Mouse (Mus musculus): ENCODE measurements around the gene Plg.

The Plg gene

DNA sequence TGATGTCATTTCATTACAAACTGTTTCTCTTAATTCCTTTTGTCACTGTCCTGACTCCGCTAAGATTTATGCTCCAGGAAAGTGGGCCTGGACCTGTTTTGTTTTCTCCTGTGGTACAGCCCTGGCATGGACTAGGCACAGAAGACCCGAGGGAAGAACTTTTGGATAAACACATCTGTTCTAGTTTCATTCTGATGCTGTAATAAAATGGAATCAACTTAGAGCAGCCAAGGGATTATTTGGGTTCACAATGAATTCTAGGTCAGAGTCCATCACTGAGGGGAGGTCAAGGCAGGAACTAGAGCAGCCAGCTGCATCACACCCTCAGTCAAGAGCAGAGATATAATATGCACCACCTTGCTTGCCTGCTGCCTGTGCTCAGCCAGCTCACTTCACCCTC is 9.4 kb downstream of the Plg start:
- DNase-seq = no peak

DNA sequence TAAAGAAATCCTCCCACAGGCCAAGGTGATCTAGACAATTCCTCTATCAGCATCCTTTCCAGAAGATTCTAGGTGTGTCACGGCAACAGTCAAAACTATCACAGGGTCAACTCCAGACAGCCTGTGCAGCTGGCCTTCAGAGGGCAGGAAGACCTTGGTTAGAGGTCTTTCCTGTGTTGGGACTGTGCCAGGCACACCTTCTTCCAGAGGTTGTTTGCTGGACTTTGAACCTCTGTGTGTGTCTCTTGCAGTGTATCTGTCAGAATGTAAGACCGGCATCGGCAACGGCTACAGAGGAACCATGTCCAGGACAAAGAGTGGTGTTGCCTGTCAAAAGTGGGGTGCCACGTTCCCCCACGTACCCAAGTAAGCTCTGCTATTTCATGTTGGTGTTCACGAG is 9.8 kb downstream of the Plg start:
- no peak for DNase-seq

DNA sequence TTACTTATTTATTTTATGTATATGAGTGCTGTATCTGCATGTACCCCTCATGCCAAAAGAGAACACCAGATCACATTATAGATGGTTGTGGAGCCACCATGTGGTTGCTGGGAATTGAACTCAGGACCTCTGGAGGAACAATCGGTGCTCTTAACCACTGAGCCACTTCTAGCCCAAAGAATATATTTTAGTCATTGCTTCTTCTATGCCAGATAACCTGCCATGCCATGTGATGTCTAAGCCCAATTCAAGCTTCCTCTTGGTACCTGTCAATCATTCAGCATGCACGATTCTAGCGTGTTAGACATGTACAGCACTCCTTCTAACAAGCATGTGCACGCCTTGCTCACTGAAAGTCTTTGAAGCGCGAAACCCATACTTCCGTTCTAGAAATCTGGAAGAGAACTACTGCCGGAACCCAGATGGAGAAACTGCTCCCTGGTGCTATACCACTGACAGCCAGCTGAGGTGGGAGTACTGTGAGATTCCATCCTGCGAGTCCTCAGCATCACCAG is 17.8 kb downstream of the Plg start:
- no peak for DNase-seq

DNA sequence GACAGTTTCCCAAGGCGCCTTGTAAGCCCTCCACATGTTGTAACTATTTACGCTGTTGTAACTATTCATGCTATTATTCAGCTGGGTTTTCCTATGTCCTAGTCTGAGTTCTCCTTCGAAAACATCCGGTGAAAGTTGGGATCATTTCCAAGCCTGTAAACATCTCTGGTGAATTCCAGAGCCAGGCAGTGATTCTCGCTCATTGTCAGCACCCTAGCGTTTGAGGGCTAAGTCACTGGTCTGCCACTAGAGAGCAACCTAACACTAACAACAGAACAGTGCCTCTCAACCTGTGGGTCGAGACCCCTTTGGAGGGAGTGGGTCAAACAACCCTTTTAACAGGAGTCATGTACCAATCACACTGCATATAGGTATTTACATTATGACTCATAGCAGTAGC is 25.0 kb downstream of the Plg start:
- no peak for DNase-seq

DNA sequence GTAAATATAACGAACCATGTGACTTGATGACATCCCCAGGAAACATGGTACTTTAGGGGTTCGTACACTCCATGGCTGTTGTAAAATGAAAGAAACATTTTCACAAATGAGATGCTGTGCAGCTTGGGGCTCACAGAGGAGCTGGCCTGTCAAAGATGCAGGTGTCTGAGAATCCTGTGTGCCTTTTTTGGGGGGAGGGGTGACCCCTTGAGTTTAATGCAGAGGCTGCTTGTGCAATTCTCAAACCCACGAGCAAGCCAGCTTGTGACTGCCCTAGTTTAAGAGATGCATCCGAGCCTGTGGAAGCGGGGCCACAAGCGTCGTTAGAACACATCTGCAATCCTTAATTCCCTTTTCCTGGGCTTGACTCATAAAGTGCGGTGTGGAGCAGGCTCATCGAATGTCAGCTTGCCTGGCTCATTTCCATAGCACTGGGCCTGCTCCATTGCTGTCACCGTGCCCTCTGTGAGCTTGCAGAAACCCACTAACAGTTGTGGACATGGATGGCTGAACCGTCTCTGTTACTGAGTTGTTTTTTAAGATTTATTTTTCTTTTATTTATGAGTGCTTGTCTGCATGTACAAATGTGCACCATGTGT is 31.0 kb downstream of the Plg start:
- DNase-seq = no peak

DNA sequence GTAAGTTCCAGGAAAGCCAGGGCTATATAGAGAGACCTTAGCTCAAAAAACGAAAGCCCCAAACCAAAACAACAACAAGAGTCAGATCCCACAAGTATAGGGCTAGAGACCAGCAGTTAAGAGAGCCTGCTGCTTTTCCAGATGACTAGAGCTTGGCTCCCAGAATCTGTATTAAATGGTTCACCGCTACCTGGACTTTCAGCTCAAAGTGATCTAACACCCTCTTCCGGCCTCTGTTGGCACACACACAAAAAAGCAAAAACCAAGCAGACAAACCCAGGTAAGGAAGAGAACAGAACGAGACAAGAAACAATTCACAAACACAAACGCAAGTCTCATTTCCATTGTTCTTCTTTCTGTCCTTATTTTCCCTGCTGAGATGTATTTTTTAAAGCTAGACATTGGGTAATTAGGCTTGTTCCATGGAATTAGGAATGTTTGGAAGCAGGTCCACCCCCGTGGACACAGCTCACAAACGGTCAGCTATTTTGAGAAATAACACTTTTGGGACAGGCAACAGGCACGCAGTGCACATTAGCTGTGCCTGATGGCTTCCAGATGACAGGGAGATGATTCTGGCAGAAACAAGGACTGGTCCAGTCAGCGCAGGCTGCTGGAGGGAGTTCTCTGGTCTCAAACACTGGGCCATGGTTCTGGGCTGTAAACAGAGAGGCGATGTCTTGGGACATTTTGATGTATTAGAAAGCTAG is 33.9 kb downstream of the Plg start:
- no peak for DNase-seq

DNA sequence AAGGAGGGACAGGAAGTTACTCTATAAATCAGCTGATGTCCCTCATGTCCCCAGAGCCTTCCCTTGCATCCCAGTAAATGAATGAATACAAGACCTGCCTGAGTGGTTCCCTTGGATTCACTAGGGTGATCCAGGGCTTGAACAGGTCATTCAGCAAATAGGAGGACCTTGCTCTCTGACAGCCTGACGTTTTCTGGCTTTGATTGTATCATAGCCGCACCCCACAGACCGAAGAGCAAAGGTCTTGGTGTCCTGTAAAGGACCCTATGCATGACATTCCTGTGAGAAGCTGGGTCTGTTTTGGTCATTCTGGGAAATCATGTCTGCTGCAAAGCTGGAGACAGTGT is 34.5 kb downstream of the Plg start:
- no peak for DNase-seq

DNA sequence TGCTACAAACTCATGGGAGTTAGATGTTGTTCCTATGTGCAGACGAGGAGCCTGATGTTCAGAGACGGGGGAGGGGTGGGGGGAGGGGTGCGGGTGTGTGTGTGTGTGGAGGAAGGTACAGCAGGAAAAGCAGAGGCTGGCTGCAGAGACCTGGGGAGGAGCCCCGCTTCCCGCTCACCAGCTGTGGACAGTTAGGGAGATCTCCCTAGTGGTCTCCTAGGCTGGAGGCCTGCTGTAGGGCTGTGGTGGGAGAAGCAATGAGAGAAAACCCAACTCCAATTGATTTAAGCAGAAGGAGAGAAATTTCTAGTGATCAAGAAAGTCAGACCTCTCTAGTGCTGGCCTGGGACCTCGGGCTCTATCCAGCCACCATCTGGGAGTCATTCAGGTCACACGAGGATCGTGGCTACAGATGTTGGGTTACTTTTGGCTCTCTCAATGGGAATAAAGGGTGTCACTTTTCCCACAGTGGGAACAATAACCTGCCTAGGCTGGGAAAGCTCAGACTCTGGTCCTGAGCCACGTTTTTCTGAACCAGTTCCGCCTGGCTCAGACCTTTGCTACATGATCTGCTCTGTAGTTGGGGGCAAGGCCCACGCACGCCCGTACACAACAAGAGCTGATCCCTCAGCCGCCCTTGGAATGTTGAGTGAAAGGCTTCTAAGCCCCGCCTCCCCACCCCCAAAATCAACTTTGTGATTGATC is 36.8 kb downstream of the Plg start:
- DNase-seq = no peak

DNA sequence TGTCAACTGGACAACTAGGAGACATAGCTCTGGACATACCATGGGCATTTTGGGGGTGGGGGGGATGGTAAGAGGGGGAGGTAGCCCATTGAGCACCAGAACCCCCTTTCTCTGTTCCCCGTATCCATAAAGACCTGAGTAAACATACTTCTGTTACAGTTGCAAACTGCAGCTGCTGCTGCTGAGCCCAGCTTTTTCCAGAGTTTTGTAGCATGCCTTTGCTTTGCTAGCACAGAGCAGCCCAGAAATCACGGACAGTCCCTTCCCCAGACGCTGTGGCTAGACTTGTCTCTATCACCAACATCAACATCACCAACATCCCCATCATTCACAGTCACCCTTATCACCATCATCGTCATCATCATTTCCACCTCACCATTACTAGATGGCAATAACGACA is 37.3 kb downstream of the Plg start:
- DNase-seq = no peak

DNA sequence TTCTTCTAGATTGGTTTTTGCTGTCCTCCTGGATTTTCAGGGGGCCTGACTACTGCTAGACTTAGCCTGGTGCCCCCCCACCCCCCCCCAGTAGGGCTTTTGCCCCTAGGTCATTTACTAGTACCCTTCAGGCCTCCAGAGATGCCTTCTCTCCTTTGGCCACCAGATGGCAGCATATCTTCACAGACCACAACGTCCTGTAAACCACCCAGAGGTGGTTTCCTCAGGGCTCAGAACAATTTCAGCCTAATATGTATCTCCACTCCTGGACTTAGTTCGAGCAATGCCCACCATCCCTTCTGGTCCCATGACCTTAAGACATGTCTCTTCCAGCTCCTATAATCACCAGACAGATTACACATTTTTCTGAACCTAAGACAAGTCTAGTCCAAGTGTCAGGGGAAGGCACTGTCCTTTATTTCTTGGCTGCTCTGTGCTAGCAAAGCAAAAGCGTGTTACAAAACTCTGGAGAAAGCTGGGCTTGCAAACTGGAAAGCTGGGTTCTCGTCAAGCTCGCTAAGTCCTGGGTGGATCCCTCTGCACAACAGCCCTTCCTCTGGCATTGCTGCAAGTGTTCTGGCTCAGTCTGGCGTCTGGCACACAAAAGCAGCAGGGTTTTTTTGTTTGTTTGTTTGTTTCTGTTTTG is 38.0 kb downstream of the Plg start:
- DNase-seq = peak; percentile 75 to 79

DNA sequence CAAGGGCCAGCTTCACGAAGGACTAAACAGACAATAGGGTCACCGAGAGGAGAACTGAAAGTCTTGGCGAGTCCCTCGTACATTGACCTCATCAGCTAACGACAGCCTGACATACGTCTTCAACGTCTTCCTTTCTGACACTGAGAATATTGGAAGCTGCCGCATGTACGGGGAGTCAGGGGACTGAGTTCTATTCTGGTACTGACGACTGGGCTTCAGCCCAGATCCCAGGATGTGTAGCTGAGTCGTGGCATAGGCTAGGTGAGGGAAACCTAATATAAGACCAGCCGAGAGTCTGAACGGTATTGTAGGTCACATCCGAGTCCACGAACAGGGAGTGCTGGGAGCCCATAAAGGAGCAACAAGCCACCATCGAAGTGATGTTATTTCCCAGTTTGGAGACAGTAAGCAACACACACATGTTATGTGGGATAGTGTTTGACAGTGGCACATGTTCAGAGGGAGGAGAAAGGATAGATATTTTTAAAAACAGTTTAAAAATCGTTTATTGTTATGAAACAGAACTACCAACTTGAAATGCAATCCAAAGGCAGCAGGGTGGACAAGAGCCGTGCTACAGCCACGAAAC is 41.2 kb downstream of the Plg start:
- no peak for DNase-seq

DNA sequence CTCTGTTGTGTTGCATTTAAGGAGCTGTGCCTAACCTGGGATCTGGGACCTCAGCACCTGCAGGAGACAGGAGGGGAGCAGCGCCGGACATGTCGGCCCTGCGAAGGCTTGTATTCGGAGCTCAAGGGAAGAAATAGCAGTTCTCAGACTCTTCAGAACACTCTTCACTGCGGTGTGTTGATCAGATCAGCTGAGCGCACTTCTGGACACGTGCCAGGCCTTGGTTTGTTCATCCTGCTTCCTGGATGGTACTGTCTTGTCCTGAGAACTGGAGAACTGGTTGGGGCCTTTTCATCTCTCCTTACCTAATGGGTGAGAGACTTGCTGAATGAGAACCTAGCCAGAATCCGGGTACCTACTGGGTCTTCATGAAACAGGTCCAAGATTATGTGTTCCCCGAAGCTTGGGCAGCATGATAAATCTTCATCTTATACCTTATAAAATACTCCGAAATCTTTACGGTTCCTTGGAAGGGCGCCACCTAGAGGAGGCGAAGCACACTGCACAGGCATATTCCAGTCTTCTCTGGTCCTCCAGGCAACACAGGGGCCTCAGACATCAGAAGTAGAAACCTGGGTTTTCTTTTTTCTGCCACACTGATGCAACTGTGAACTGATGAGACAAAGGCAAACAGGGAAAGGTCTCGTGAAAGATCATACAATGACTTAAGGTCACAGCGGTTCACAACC is 42.6 kb downstream of the Plg start:
- peak; percentile 28 to 38 for DNase-seq

DNA sequence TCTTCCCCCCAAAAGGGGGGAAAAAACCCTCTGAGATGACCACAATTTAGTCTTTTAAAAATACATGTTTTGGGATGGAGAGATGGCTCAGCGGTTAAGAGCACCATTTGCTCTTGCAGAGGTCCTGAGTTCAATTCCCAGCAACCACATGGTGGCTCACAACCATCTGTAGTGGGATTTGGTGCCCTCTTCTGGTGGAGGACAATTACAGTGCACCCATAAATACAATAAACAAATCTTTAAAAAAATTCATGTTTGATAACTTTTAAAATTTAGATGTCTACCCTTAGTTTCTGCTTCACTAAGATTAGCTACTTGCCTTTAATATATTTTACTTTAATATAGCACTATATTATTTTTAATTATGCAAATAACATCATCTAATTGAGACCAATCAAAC is 43.7 kb downstream of the Plg start:
- no peak for DNase-seq

DNA sequence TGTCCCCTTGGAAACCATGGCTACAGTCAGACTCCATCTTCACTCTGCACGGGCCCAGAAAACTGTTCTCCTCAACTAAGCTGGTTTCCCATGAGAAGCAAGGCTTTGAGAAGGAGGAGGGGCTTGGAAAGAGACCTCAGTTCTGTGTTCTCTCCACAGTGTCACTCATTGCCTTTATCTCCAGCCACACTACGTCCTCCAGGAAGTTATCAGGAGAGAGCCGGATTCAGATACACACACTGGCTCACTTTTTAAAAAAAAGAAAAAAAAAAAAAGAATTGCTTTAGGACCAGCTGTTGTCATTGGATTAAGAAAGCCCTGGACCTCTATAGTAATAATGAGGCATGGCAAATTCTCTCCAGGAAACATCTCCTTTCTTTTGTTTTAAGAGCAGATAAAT is 48.7 kb downstream of the Plg start:
- no peak for DNase-seq

DNA sequence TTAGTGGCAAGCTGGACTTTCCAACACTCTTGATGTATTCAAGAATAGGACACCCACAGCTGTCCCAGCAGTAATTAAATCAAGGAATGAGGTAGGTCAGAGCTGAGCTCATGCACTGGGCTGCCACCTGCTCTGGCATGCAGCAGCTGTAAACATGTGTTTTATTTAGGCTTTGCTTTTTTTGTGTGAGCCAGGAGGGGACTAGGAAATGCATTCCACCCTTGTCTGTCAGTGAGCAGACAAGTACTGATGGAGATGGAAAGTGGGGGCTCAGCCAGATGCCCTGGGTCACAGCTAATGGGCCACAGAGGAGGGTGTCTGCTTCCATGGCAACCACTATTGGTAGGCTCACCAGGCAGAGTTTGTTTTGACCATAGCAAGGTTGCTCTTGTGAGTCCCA is 50.0 kb downstream of the Plg start:
- DNase-seq = no peak

DNA sequence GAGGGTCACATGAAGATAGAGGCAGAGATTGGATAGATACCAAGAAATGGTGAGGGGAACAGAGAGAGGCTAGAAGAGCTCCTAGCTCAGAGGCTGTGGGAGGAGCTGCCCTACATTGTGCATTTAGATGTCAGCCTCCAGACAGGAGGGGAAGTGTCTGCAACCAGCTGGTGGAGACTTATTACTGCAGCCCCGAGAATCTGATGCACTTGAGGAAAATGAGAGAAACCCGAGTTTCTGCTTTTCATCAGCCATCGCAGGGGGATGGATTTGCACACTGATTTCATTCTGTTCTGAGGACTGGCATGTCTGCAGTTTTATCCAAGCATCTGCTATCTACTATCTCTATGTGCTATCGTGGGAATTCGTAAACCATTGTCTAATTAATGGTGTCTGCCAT is 53.3 kb downstream of the Plg start:
- no peak for DNase-seq

DNA sequence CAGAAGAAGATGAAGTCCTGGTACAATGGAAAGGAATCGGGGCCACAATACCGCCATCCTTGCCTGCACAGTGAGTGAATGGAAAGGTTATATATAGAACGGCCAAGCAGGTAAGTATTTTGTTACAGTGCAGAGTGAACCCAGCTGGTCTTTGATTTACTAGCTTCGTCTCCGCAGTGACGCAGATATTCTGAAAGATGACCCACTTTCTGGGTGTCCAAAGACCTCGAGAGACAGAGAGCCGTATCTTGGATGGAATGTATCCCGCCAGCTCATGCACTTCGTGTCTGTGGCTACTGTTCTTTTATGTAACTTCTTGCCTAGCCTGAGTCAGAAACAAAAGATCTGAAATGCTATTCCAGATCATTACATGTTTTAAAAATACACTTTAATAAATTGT is 59.4 kb downstream of the Plg start:
- no peak for DNase-seq

DNA sequence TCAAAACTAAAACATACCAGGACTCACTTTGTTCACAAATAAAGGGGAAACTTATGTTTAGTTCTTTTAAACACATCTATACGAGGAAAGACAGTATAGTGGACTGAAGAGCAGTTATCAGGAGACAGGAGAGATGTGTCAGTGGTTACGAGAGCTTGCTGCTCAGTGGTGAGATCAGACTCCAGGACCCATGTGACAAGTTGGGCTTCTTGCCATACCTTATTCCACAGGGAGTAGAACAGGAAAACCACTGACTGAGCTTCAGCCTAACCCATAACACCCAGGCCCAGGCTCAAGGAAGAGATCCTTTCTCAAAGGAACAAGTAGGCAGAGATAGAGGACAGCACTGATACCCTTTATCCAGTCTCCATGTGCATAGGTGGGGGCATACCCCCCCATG is 66.2 kb downstream of the Plg start:
- DNase-seq = no peak

DNA sequence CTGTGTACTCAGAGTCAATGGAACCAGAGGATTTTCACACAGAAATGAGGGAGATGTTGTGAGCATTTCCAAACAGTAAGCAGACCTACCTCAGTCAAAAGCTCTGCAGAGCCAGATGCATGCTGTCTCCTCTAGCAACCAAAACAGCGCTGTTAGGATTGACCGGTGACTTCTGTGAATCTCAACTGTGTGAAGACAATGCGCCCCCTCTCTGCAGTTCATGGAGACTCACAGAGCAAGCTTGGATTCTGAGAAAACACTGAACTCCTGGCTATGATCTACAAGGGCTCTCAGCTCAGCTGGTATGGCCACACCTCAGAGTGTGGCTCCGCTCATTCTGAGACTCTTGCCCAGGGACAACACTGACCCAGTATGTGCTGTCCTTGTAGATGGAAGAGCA is 72.8 kb downstream of the Plg start:
- DNase-seq = no peak

DNA sequence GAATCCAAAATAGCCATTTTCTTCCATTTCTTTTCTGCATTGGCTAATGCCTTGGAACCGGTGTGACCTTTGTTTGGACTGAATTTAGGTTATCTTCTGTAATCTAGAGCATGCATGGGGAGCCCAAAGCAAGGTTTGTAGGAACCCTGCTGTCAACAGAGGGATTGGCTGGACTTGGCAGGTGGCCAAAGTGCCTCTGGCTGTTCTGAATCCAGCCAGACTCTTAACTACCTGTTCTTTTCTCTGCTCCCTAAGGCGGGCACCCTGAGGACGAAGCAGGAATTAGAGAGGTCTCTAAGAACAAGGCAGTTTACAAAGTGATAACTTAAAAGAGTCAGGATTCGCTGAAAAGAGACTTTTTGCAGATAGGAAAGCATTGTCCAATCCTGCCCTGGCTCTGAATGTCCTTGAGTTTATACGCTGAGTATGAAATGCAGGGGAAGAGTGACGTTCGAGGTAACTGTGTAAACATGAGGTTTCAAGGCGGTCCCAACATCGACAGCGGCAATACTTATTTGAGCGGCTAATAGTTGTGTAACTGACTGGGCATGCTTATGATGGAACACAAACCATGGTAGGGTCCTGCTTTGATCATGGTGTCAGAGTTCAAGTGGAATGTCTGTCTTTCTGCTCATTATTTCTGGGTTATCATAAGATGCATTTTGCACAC is 74.6 kb downstream of the Plg start:
- no peak for DNase-seq

DNA sequence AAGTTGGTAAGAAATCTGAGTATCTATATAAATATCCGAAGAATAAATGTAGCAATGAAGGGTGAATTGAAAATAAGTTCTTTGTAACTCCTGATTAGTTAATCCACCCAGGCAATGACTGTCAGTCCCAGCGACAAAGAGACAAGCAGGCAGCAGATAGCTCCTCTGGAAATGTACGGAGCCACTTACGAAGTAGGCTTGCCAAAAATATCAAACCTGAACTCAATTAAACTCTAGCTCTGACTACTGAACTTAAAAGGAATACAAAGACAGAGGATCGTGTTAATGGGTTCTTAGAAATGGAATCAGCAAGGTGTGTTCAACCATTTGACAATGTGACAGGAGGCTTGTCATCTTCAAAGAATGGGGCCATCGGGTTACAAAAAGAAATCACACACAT is 75.3 kb downstream of the Plg start:
- no peak for DNase-seq

DNA sequence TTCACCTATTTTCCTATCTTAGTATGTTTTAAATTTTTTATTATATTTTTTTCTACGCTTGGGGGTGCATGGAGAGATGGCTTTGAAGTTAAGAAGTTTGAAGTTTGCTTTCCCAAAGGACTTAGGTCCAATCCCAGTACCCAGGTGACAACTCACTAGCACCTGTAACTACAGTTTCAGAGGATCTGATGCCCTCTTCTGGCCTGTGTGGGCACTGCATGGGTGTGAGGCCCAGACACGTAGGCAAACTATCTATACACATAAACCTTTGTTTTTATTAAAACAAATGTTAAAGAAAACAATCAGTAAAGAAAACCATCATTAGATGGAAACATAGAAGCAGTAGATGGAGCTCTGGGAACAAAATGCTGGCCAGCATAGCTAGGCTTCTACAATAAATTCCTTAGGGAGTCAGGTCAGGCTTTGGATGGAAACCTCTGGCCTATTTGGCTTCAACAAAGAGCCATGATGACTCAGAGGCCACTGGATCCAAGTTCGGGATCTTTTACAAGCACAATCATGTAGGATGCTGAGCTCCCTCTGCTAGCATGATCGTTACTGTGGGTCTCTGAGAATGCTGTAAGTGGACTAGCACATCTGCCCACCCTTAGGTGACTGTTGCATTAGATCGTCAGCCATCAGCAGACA is 76.9 kb downstream of the Plg start:
- peak; percentile 14 to 29 for DNase-seq

Data from B cell, adult 2 months (primary cell).